Mouse (Mus musculus): ENCODE results near the gene Wdr90.

DNA sequence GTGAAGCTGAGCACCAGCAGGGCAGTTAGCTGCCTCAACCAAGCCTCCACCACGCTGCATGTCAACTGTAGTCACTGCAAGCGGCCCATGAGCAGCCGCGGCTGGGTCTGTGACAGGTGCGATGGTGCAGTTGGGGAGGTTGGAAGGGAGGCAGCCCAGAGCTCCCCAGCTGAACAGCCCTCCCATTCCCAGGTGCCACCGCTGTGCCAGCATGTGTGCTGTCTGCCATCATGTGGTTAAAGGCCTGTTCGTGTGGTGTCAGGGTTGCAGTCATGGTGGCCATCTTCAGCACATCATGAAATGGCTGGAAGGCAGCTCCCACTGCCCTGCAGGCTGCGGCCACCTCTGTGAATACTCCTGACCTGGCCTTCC lies 33.1 kb downstream of the Wdr90 start:
- TF ChIP-seq CTCF (IDR thresholded peaks at IDR 0.05; ENCODE audit: low read depth) (no peak), EP300 (IDR thresholded peaks at IDR 0.05; ENCODE audit: low read depth) (no peak)

Data from liver, embryonic 14.5 days (tissue).